Mouse (Mus musculus) testis, adult 2 months (tissue): ENCODE results near the gene Agap1.

ENCODE experiments used
- CTCF ChIP-seq: fragments of 200-500 bp; IDR thresholded peaks from 2 replicates; pipeline ENCODE4 v1.5.1; 2012; ENCODE audit warnings: low read depth, mild to moderate bottlenecking, inconsistent platforms, low read length, moderate library complexity; ENCODE audit not compliant: control insufficient read depth, insufficient read depth, insufficient replicate concordance
- POLR2A ChIP-seq: fragments of 200-500 bp; IDR thresholded peaks from 2 replicates; pipeline ENCODE4 v1.6.1; 2012; ENCODE audit warnings: low read depth, mild to moderate bottlenecking, inconsistent platforms, low read length, moderate library complexity; ENCODE audit not compliant: control insufficient read depth

GRCm38 (mm10) chr1:89867847-89868246 is 413.2 kb downstream of the Agap1 start:
- TF ChIP-seq CTCF: no peak
- no peak for TF ChIP-seq POLR2A
